Mouse (Mus musculus) cortical plate, adult 2 months (tissue): ENCODE results near the gene Fam151a. TPM values are rescaled to one million over a fixed set of nuclear protein-coding genes. Genes with fewer than 3 reads are reported as not detected.

Experiments used
- H3K27ac ChIP-seq: fragments of 200-500 bp; 2 replicates; pipeline ENCODE4 v1.5.1; 2012; ENCODE audit warnings: low read length, control low read depth, inconsistent platforms; ENCODE audit not compliant: insufficient read depth
- H3K4me1 ChIP-seq: fragments of 200-500 bp; 2 replicates; pipeline ENCODE4 v1.6.1; 2011; ENCODE audit warnings: low read length; ENCODE audit not compliant: control insufficient read depth, insufficient read depth
- H3K4me3 ChIP-seq: fragments of 200-500 bp; 2 replicates; pipeline ENCODE4 v1.5.1; 2011; ENCODE audit warnings: mild to moderate bottlenecking, low read length, control low read depth; ENCODE audit not compliant: insufficient read depth
- CTCF ChIP-seq: fragments of 200-500 bp; IDR thresholded peaks from 2 replicates; pipeline ENCODE4 v1.5.1; 2011; ENCODE audit warnings: mild to moderate bottlenecking, control low read depth, low read length; ENCODE audit not compliant: insufficient read depth; ENCODE audit errors: extremely low read depth
- POLR2A ChIP-seq: fragments of 200-500 bp; IDR thresholded peaks from 2 replicates; pipeline ENCODE4 v1.6.1; 2011; ENCODE audit warnings: mild to moderate bottlenecking, low read length, control low read depth; ENCODE audit not compliant: insufficient read depth; ENCODE audit errors: extremely low read depth
- polyA plus RNA-seq: library from polyadenylated mRNA; depleted of rRNA; stranded (reverse); fragments of >200 nt; gene quantifications from 2 replicates; pipeline ENCODE4 v1.2.3, GENCODE M21; 2012; rRNA removed

The Fam151a gene
- 0.06 TPM in 1 of 2 replicates, not detected in the other for polyA plus RNA-seq

- no peak within 1 kb of the TSS for H3K27ac ChIP-seq
- TF ChIP-seq POLR2A (no peak), CTCF (no peak)
- H3K4me1 ChIP-seq, result no peaks in the 10 kb centered on the region
- H3K4me3 ChIP-seq, result no peak within 1 kb of the TSS
These were observed at the start of gene Fam151a for GRCm38 (mm10) chr4:106733636-106734035. Gene Fam151a (plus strand): TSS chr4:106733889.

DNA sequence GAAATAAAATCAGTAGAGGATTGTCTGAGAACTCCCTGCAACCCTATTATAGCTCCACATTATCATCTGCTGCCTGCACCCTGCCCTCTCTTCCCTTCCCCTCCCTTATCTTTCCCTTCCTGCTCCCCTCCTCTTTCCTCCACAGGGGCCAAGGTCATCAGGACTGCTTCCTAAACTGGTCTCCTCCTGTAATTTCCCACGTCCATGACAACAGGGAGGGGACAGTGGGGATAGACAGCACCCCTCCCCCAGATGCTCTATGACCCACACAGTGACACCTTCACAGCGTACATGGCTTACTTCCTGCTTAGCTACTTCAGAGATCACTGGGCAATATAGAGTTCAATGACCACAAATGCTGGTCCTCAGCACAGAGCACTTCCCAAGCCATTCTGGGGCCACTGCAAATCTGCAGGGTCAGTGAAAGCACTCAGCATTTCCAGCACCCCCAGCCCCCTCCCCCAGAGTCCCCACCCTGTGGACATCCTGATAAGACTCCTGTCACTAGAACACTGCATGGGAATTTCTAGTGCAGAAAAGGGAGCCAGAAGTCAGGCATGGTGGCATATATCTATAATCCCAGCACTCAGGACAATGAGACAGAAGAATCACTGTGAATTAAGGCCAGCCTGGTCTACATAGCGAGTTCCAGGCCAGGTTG is 44.9 kb upstream of the Fam151a start:
- no peaks in the 10 kb centered on the region for H3K4me1 ChIP-seq
- H3K27ac ChIP-seq, result no peak overlapping the region
- TF ChIP-seq POLR2A (no peak), CTCF (no peak)
- H3K4me3 ChIP-seq, result no peak overlapping the region

DNA sequence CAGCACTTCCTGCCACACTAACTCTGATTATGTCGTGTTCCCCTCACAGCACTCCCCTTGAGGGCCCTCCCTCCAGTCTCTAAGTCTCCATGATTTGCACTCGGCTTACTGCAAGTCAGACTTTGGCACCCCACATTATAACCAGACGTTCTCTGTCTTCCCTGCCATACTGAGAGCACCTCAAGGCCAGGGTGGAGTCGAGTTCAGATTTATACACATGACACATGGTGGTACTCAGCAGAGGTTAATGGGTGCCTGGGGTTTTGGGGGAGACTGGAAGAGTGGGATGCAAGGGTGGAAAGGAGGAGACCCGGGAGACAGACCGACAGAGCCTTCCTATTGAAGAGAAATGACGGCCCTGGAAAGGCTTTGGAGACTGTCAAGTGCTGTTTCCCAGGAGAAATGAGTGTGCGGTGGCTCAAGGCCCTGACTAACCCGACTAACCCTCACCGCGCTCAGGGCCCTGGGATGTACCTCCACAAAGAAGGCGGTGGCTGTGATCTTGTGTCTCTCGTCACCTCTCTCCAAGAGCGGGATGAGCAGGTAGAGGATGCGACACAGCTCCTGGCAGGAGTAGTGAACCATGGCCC is 39.8 kb upstream of the Fam151a start:
- TF ChIP-seq POLR2A, result no peak
- TF ChIP-seq CTCF, result no peak

GRCm38 (mm10) chr4:106699989-106700388 is 33.7 kb upstream of the Fam151a start:
- Histone ChIP-seq H3K4me3 (no peak overlapping the region), H3K27ac (no peak overlapping the region), H3K4me1 (peaks cover 15% of the 10 kb centered on the region)
- TF ChIP-seq POLR2A (no peak), CTCF (peak; percentile 42)

More for the DNA sequence above, 39.8 kb upstream of the Fam151a start:
- Histone ChIP-seq H3K27ac (no peak overlapping the region), H3K4me1 (no peaks in the 10 kb centered on the region), H3K4me3 (no peak overlapping the region)

DNA sequence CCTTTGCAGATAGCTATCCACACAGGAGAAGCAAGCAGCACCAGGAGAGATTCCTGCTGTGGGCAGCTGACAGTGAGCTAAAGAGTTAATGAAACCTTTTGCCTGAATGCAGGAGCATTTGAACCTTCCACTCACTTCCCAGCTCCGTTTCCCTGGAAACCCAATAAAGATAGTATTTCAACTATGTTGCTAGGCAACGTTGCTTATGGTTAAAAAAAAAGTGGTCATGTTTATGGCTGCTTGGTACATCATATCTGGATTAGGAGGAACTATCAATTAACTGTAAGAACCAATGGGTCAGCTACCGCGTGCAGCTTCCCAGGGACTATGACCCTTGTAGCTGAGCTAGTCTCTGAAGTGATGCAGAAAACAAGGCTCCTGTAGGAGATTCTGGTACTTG is 32.9 kb upstream of the Fam151a start:
- TF ChIP-seq CTCF (no peak), POLR2A (no peak)
- peak overlapping the region; percentile 38 for H3K27ac ChIP-seq
- H3K4me3 ChIP-seq, result no peak overlapping the region
- peaks cover 15% of the 10 kb centered on the region for H3K4me1 ChIP-seq

DNA sequence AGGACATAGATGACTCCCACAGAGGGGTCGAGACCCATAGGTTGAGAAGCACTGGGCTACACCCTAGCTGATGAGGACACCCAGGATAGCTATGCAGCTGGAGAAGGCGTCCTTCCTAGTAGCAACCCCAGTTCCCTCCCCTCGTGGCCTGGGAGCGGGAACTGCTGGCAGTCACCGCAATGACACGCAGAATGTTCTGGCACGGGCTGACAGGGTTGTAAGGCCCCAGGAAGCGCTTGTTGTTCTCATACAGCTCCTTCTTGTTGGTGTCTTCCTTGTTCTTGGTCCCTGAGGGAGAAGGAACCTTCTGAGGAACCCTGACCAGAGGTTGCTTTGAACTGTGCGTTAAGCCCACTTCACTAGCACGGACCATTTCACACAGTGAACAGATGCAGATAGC is 29.7 kb upstream of the Fam151a start:
- TF ChIP-seq CTCF (no peak), POLR2A (no peak)
- Histone ChIP-seq H3K27ac (0 out of 2 replicates have a peak overlapping the region, but pooled peaks have one; percentile 12), H3K4me3 (no peak overlapping the region), H3K4me1 (peaks cover 15% of the 10 kb centered on the region)

GRCm38 (mm10) chr4:106704416-106704815 is 29.3 kb upstream of the Fam151a start:
- TF ChIP-seq POLR2A, result peak; percentile 72; the same call in 1 of the 2 replicates
- TF ChIP-seq CTCF, result no peak
- peaks cover 15% of the 10 kb centered on the region for H3K4me1 ChIP-seq
- 0 out of 2 replicates have a peak overlapping the region, but pooled peaks have one; percentile 12 for H3K27ac ChIP-seq
- H3K4me3 ChIP-seq, result no peak overlapping the region

DNA sequence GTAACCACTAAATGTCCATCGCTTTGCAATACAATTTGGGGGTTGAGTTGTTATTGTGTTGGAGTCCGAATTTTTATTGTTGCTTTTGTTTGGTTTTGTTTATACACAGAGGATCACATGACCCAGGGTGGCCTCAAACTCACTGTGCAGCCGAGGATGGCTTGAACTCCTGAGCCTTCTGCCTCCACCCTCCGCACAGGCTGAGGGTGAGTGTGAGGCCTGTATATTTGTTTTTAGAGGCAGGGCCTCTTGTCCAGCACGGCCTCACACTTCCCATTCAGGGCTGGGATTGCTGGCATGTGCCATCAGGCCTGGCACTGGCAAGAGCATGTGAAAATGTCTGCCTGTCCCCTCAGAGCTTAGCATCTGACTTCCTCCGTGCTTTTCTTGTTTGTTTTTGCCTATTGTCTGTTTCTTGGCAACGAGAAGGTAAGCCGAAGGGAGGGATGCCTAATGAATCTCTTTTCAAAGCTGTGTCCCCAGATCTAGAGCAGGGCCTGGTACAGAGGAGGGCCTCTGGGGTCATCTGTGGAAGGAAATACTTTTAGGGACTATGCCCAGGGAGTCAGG is 28.5 kb upstream of the Fam151a start:
- H3K4me3 ChIP-seq, result no peak overlapping the region
- TF ChIP-seq POLR2A, result no peak
- no peak for TF ChIP-seq CTCF
- peaks cover 15% of the 10 kb centered on the region for H3K4me1 ChIP-seq
- peak overlapping the region; percentile 4; the same call in 1 of the 2 replicates for H3K27ac ChIP-seq

DNA sequence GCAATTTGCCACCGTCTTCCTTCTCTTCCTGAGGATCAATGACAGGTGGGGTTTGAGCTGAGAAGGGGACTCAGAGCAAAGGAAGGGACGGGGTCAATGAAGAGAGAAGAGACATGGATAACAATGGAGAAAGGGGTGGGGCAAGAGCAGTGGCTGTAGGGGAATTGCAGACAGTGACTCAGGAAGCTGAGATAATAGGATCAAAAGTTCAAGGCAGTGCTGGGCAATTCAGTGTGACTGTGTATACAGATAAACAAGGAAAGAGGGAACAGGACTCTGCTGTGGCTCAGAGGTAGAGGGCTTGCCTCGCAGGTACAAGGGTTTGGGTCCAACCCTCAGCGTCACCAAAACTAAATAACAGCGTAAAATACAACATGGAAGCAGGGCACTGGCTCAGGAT is 25.7 kb upstream of the Fam151a start:
- H3K4me3 ChIP-seq, result no peak overlapping the region
- H3K4me1 ChIP-seq, result peaks cover 7% of the 10 kb centered on the region
- no peak for TF ChIP-seq POLR2A
- TF ChIP-seq CTCF, result no peak
- H3K27ac ChIP-seq, result no peak overlapping the region
